Mouse (Mus musculus) 3T3-L1 (cell line): ENCODE results near the gene Pbx2.

ENCODE experiments used
- DNase-seq: peaks from one replicate; pipeline ENCODE4 v3.0.0-alpha.2; 2015; ENCODE audit warnings: low read depth, low spot score

Pbx2 gene

DNA sequence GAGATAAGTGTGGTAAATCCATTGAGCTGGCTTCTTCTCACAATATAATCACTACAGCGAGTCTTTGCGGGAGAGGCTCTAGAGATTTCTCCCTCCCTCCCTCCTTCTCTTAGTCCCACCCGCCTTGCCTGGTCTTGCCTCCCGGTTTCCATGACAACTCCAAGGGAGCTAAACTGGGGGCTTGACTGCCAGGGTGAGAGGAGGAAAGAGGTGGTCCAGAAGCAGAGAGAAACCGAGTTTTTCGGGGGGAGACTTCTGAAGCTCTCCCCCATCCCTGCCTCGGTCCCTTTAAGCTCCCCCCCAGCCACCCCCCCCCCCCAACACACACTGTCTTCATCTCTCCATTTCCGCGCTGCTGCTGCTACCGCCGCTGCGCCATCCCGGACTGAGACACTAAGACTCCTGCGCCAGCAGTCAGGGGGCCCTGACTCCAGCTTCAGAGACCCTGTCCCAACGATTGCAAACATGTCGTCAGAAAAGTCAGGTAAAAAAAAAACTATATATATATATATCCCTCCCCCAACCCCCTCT, 38.2 kb downstream of the Pbx2 start, which contains the start of gene Prrt1:
Gene Prrt1 (plus strand): TSS at position 313 of the 531 bp plus-strand sequence.
- no peak for DNase-seq

DNA sequence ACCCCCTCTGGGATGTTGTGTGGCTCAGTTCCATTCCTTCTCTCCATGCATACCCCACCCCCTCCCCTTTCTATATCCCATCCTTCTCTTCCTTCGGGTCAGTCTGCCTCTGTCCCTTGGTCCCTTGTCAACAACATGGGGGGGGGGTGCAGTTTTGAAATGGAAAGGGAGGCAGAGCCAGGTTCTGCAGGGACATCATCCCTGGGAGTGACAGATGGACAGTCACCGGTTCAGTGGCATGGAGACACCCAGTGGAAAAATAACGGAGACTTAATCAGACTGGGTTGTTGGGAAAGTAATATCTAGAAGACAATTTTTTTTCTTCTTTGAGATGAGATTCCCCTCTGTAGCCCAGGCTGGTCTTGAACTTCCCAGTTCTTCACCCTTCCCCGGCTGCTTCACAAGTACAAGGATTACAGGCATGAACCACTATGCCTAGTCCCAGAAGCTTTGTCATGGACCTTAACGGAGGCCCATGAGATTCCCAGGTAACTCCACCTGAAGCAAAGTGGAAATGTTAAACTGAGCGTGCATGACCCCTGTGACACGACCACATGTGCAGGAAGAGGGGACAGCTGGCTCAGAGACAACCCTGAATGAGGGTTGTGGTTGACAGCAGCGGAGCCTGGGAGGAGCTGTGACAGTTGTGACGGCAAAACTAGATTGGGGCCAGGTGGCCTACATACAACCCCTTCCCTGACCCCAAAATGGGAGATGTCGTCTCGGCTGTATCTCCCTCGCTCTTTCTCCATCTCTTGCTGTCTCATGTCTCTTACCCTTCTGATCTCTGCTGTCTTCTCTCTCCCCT, 38.9 kb downstream of the Pbx2 start:
- no peak for DNase-seq

DNA sequence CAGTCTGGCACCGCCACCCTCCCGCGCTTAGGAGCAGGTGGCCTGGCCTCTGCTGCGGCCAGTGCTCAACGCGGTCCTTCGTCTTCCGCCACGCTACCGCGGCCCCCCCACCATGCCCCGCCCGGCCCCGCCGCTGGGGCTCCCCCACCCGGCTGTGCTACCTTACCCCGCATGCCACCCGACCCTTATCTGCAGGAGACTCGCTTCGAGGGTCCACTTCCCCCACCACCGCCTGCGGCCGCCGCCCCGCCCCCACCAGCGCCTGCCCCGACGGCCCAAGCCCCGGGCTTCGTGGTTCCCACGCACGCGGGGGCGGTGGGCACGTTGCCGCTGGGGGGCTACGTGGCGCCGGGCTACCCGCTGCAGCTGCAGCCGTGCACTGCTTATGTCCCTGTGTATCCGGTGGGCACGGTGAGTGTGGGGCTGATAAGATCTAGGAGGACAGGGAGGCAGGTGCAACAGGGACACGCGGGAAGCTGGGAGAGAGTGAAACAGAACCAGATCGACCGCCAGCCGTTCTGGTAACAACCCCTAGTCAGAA, 39.8 kb downstream of the Pbx2 start:
- DNase-seq: no peak

DNA sequence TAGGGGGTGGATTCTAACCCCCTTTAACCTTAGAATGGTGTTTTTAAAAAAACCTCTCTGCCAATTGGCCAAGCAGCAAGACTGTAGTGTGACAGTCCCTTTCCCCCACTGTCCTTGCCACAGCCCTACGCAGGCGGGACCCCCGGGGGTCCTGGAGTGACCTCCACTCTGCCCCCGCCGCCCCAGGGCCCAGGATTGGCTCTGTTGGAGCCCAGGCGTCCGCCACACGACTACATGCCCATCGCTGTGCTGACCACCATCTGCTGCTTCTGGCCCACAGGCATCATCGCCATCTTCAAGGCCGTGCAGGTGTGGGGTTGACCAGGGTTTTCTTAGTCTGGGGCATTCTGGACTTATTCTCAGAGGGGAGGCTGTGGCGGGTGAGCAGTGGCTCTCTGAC, 40.6 kb downstream of the Pbx2 start:
- no peak for DNase-seq

DNA sequence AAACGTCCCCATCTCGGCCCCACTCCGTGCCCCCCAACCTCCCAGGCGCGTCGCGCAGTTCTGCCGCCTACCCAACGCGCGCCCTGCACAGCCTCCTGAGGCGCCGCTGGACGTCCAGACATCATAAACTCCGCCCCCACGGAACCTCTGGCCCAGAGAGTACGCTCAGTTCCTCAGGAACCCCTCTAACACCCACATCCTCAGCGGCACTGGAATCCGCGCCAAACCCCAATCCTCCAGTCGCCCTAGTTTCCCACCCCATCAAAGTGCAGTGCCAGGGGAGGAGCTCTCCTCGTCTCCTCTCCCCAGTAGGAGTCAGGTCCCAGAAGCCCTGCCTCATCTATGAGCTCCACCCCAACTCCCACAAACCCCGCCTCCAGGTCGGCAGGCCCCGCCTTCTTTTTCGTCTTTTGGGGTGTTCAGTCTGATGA, 41.2 kb downstream of the Pbx2 start:
- no peak for DNase-seq

DNA sequence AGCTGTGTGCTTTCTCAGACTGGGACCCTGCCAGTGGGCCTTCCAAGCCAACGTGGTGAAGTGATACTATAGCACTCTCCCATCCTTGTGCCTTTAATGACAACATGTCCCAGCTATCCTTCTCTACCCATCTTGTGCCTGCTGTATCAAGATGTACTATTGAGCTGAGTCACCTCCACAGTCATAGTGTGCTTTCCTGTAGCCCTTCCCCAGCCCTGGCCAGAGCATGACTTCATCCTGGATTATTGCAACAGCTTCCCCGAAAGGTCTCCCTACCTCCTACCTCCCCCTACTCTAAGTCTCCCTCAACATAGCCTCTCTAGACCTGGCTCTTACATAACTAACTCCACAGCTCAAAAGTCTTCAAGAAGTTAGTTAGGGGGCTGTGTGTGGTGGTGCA, 44.6 kb downstream of the Pbx2 start:
- peak; percentile 71 for DNase-seq

DNA sequence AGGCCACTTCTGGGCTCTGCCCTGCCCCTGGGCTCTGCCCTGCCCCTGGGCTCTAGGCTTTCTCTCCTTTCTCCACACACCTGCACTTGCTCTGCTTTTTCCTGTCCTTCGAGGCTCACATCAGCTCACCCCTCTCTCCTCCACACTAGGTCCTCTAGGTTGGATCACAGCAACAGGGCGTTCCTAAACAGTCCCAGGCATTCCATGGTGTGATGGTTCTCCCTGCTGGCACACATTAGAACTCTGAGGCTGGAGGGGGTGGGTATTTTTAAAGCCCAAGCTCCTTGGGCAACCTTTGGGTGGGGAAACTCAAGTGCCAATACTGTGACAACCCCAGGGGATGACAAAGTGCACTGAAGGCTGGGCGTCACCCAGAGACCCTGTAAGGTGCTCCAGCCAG, 46.4 kb downstream of the Pbx2 start:
- DNase-seq: no peak

DNA sequence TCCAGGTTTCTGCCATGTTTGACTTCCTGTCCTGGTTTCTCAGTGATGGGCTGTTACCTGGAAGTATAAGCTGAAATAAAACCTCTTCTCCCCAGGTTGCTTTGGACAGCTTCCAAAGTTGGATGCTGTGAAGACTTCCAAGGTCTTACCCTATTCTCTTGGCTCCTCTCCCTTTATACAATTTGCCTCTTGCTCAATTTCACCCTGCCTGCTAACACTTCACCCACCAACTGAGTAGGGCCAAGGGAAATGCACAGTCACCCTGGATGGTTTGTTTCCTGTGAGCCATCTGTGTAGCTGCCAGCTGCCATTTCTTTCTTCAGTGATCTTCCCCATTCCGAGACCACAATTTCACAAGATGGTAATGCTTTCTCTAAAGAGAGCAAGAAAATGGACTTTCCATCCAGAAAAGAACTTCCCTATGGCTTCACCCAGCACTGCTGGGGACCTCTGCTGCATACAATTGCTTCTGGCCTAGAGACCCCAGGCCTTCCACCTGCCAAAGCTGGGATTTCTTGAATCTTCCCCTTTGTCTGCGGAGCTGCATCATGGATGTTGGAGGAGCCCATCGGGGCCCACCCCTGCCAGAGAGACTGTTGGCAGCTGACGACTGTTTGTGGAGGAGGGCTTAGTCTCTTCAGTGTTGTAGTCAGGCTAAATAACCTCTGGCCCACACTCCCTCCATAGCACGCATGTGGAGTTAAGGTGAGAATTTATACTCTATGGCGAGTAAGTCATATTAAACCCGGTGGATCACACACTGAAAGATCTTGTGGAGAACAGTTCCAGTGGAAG, 48.6 kb downstream of the Pbx2 start:
- peak; percentile 46 for DNase-seq

DNA sequence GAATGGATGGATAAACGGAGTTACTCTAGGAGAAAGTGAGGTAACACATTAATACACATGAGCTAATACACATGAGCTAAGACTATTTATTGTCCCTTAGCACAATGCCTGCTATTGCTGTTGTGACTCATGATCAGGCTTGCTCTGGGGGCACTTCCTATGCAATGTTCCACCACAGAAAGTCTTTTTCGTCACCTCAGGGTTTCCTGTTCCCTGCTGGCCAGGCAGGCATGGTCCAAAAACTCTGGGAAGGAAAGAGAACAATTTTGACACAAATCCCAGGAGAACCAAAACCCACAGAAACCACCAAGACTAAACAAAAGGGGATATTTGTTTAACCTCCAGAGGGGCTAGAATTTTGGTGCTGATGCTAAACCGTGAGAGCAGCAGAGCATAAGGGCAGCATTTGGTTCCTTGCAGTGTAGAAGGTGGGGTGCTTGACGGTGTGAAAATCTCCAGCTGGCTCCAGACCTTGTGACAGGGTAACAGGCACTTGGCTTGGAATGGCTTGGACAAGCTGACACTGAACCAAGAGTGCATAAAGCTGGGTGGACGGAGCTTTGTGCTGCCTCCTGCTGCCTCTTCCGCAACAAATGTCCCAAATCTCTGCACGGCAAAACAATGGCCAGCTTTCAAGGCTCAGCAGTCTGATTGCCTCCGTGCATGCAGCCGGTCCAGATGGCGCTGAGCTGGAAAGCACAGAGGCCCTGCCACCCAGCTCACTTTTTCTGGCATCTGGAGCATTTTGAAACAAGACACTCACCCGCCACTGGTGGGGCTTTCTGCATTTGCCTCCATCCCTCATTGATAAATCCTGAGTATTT, 49.9 kb downstream of the Pbx2 start:
- DNase-seq: peak; percentile 95

DNA sequence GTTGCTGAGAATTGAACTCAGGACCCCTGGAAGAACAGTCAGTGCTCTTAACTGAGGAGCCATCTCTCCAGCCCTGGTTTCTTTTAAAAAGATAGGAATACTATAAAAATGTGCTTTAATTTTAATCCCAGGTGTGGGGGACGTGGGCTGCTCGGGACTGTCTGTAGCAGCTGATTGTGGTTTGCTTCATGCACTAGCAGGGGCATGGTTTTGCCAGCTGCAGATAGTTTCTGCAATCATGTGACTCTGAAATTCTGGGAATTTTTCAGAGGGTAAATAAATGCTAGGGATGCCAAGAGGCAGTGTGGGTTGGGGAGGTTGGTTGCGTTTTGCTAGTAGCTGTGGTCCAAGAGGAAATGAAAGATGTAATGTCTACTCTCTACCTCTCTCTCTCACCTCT, 50.9 kb downstream of the Pbx2 start:
- no peak for DNase-seq

DNA sequence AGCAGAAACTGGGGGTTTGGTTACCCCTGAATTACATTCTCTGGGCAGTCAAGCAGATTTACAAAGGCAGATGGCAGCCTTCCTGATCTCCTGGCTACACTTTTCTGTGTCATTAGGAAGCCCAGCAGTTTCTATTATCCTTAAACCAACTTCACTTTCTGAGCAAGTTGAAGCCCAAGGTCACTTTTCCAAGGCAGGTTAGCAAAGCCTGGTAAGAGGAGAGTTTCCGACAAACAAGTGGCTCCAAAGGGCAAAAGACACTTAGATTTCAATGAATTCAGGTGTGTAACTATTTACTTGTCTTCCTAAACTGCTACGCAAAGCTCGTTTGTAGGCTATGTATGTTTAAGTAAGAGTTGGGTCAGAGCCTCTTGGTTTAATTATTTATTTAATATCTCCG, 52.3 kb downstream of the Pbx2 start:
- DNase-seq: no peak

DNA sequence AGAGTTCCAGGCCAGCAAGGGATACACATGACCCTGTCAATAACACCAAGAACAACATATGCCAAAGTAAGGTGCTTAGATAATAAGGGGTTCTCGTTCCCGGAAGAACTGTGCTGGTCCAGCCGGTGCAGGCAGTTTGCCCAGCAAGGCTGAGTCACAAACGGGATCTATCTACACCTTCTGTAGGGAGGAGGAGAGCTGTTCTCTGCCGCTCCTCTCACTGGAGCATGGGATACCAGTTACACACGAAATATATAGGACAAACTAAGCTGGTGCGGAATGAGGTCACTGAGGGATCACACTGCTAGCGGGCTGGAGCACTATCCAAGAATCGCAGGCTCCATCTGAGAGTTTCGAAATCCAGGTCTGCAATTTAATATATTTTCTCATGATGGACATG, 52.9 kb downstream of the Pbx2 start:
- peak; percentile 69 for DNase-seq

DNA sequence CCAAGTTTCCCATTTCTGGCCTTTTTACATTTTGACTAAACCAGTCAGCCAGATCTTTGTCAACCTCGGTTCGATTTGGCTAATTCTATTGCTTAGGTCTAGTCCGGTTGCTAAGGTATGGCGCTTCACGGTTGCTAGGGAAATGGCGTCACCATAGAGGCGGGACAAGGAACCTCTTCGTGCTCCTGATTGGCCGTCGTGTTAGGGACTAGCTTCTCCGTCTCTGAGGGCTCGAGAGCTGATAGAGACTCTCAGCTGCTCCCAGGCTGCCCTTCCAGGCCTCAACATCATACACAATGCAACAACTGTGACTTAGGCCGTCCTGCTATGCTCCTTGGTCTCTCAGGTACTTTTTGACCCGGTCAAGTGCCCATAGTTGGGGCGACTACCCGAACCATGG, 53.5 kb downstream of the Pbx2 start, which contains the start of gene Fkbpl:
Gene Fkbpl (plus strand): TSS at position 157 of the 400 bp plus-strand sequence.
- peak; percentile 99 for DNase-seq

DNA sequence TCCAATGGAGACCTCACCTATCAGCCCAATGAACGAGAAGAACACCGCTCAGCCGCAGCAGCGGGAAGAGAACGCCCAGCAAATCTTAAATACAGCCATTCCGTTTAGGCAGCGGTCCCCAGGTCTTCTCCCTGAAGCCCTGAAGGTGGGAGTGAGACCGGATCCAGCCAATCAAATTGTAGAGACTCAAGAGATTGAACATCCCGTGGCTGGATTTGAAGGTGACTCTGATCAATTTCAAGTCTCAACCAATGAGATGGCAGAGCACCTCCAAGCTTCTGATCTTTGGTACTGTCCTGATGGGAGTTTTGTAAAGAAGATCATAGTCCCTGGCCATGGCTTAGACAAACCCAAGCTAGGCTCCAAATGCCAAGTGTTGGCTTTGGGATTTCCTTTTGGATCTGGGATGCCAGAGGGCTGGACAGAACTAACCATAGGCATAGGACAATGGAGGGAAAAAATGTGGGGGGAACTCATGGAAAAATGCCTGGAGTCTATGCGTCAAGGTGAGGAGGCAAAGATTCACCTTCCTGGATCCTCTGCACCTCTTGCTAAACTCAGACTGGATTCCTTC, 54.3 kb downstream of the Pbx2 start:
- peak; percentile 59 for DNase-seq

DNA sequence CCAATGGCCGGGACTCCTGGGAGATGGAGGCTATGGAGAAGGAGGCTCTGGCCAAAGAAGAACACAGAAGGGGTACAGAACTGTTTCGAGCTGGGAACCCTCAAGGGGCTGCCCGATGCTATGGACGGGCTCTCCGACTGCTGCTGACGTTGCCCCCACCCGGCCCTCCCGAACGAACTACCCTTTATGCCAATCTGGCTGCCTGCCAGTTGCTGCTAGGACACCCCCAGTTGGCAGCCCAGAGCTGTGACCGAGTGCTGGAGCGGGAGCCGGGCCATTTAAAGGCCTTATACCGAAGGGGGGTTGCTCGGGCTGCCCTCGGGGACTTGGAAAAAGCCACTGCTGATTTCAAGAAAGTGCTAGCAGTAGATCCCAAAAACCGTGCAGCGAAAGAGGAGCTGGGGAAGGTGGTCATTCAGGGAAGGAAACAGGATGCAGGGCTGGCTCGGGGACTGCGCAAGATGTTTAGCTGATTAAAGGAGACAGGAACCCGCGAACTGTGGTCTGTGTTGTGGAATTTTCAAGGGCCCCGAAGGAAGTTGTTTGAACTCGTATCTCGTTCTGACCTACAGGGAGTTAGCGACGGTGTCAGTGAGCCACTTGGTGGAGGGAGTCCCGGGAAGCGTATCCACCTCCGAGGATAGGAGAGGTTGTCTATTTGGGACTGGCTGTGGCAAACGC, 54.9 kb downstream of the Pbx2 start:
- no peak for DNase-seq
